Mouse (Mus musculus) telencephalon, adult 2 months (tissue): ENCODE data around the gene Them5.

Experiments used
- DNase-seq: peaks from one replicate; pipeline ENCODE4 v3.0.0-alpha.2; 2011; ENCODE audit warnings: low read depth, low spot score

Them5 gene

DNA sequence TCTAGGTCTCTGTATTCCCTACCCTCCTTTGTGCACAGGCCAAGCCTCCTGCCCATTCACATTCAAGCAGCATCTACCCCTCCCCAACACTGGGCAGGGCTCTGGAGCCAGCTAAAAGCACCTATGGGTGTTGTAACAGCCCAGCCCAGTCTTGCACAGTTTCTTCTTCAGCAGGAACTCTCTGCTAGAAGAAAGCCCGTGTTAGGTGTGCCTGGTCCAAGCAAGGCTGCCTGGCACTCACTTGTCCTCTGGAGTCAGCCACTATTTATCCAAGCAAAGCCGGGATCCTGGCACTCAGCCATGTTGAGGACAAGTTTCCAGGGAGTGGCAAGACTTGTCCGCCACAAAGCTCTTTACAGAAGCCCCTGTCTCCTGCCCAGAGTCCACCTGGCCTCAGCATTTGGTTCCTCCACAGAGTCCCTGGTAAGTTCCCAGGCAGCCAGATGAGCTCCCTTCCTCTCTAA is at the start of gene Them5:
Them5 (plus strand) TSS at position 141 of the 464 bp plus-strand sequence.
- no peak for DNase-seq

DNA sequence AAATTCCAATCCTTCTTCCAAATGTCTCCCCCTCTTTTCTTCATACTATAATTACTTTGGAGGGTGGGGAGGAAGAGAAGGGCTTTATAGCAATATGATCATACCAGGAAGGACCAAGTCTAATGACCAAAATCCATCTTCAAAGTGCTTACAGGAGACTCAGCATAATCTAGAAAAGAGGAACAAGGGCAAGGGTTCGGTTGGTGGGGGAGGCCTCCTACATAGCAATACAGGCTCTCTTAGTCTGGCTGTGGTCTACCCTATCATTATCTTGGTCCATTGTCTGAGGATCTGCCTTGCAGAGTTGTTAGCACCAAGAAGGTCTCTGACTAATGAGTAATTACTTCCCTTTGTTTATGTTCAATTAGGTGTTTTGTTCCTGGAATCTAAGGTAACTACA is 36.4 kb upstream of the Them5 start:
- DNase-seq, result no peak

DNA sequence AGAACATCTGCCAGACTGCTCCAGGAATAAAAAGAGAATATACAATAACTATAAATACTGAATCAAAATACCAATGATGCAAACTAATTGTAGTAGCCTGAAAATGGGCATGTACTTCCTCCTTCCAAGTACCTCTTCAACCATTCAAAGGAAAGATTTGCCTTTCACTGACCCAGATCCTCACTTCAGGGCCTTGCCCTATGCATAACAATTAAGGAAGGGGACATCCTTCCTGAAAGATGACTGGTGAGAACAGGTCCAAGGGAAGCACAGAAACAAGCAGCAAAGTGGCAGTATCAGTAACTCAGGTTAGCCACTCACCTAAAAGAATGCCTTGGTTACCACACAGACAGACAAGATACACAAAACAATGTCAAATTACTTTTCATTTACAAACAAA is 34.9 kb upstream of the Them5 start:
- DNase-seq, result no peak

DNA sequence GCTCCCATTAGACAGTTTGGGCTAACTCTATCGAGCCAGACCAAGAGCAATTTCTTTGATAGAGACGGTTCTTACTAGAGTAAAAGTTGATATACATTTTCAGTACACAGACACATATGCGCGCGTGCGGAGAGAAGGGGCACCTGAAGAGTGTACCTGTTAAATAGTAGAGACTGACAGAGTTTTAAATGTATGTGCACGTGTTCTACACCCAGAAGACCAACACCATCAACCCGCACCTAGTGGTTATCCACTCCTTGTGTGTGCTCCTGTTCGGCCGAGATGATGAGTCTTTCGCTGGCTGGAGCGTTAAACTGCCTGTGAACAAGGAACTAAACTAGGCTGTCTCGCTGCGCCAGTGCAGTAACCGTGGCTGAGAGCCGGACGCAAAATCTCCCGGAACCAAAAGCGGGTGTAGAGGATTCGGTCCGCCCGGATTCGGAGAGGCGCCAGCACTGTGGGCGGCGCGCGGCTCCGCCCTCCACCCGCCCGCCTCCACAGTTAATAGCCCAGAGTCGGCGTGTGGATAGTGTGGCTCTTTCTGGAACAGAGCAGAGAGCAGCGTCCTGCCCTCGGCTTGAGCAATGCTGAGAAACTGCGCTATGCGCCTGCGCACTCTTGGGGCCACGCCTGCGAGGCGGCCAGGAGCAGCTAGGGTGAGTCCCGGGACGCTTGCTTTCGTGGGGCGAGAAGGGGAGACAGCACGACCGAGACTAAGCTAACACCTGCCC is 32.1 kb upstream of the Them5 start, which contains the start of gene Them4:
Them4 (plus strand) TSS at position 457 of the 731 bp plus-strand sequence.
- DNase-seq, result peak; percentile 87

- DNase-seq, result peak; percentile 9
Measured at GRCm38 (mm10) chr3:94310491-94310890, 31.4 kb upstream of the Them5 start.

DNA sequence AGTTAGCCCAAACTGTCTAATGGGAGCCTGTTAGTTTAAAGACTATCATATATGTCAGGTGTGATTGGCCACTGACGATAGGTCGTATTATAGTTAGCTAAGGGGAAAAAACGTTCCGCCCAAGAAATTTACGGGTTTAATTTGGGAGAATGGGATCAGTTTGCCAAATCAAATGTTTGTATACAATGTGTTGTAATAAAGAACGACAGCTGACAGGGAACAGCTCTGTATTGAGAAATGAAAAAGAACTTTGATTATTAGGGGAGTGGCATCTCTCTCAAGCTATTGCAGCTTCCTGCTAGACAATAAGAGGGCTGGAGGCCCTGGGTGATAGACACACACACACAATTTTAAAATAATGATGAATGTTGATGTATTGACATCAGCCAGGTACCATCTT is 31.0 kb upstream of the Them5 start:
- no peak for DNase-seq

DNA sequence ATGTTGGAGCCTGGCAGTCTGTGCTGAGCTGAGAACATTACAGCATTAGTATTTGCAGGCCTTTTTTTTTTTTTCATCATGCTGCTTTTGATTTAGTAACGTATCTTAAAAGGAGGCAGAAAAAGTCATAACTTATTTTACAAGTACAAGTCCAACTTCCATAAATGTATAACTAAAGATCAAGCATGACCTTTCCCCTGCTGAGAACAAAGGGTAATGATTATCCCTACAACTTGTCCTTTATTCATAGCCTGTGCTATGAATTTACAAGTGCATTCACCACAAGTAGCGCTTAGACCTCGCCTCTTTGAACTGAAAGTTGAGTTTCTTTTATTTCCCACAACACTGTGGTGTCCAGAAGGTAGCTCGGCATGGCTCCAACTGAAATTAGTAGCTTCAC is 30.5 kb upstream of the Them5 start:
- no peak for DNase-seq

GRCm38 (mm10) chr3:94328681-94329080 is 13.2 kb upstream of the Them5 start:
- no peak for DNase-seq

DNA sequence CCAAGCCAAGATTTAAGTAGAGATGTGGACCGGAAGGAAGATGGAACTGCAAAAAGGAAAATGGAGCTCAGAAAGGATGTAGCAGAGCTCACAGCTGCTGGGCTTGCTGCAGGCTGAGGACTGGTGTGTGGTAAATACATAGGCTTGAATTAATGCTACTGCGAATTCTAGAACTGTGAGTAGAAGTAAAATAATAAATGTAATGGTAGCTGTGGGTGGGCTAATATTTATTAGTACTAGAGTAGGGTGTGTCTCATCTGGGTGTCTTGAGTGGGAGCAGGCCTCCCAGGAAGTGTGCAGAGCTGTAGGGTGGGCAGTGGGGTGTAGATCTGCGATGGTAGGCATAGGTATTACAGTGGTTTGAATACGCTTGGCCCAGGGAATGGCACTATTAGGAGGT is 7.5 kb upstream of the Them5 start:
- DNase-seq, result no peak

GRCm38 (mm10) chr3:94338522-94338921 is 3.4 kb upstream of the Them5 start:
- no peak for DNase-seq

DNA sequence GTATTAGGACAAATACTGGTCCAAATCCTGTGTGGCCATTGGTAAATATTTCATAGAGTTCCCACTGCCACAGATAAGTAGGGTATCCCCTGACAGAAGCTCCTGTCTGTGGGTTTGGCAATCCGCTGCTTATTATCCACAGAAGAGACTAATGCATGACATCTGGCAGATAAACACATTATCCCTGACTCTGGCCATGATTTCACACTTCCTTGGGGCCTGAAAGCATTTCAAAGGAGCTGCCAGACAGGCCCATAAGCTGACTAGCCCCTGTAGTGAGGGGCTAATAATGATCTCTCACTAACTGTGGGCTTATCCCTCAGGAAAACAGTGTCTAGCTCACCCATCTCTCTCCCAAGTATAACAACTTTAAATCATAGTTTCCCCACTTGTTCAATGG is 653 bp downstream of the Them5 start:
- DNase-seq, result no peak

DNA sequence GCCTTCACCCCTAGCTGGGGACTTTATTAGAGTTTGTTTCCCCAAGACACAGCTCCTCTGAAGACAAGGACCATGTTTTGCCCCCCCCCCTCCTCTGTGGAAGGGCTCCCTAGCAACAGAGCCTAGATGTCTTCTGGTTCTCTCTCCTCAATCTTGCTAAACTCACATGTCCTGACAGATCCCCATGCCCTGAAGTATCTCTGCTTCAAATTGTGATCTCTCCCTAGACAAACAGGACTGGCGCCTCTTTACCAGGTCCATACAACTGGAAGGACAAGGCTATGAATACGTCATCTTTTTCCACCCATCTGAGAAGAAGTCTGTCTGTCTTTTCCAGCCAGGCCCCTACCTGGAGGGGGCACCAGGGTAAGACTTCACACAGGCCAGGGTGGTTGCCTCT is 2.3 kb downstream of the Them5 start:
- DNase-seq, result no peak

GRCm38 (mm10) chr3:94344897-94345296 is 3.0 kb downstream of the Them5 start:
- DNase-seq, result no peak

GRCm38 (mm10) chr3:94348146-94348545 is 6.2 kb downstream of the Them5 start:
- no peak for DNase-seq

- DNase-seq, result peak; percentile 32
Measured at GRCm38 (mm10) chr3:94360812-94361211, 18.9 kb downstream of the Them5 start.

DNA sequence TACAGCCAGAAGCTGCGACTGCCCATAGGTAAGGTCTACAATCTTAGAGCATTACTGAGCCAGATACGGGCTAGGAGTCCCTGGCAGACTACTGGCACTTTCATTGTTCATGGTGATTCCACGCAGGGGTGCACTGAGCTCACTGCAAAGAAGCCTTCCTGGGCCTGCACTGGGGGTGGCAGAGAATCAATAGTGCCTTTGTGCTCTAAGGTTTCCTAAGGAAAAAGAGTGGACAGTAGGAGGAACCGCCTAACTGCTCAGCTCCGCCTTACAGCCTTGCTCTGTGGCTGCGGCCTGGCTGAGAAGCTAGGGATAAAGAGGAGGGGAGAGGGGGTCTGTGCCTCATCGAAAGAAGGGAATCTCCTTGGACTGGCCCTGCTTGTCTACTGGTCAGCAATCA is 20.2 kb downstream of the Them5 start, which contains the start of gene C2cd4d:
C2cd4d (plus strand) TSS at position 301 of the 400 bp plus-strand sequence.
- no peak for DNase-seq

GRCm38 (mm10) chr3:94363291-94364153 is 21.6 kb downstream of the Them5 start:
- no peak for DNase-seq

- DNase-seq, result no peak
Measured at GRCm38 (mm10) chr3:94364154-94364526, 22.2 kb downstream of the Them5 start.

DNA sequence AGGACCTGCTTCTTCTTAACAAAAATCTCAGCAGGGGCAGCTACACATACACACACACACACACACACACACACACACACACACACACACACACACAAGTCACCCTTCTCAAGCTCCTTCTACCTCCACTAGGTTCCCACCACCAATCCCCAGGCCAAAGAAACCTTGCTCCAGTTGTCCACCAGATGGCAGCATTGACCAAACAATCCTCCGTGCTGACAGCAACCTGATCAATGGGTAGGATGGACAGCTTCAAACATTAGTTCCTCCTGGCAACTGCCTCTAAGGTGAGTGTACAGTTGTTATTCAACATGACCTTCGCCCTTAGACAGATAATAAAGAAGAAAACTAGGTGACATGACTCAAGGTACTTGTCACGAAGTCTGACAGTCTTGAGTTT is 24.9 kb downstream of the Them5 start:
- DNase-seq, result peak; percentile 34

- no peak for DNase-seq
Measured at GRCm38 (mm10) chr3:94367511-94367910, 25.6 kb downstream of the Them5 start.

DNA sequence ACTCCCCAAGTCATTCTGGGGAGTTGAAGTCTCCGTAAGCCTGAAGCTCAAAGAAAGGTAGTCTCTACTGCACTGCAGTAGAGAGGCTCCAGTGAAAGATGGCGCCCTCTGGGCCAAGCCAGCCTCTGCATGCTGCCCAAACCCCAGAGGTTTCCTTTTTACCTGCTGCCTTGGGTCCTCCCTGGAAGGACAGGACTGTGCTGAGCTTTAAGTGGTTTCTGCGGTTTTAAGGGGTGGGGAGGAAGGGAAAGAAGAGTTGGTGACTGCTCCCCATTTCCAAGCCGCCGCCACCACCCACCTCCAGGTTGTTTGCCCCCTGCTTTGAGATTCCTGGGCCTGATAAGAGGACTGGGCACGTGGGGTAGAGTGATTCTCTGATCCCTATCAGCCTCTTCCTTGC is 26.7 kb downstream of the Them5 start:
- no peak for DNase-seq

DNA sequence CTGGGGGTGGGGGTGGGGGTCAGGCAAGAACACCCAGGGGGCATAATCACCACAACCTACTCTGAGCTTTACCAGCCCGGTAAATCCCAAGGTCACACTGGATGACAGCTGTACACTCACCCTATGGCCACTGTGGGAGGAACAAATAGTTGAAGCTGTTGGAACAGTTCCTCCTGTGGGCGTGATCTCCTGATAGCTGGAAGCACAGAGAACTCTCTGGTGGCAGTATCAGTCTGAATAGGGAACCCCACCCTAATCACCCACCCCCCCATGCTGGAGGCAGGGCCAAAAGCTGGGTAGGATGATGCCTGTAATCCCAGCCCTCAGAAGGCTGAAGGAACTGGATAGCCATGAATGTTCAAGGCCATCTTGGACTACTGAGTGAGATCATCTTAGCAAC is 27.8 kb downstream of the Them5 start:
- no peak for DNase-seq

- DNase-seq, result no peak
Measured at GRCm38 (mm10) chr3:94371637-94372036, 29.7 kb downstream of the Them5 start.
